Mouse (Mus musculus): Measurements from ENCODE around the gene Ttc34. TPM values are rescaled to one million over a fixed set of nuclear protein-coding genes. Genes with fewer than 3 reads are reported as not detected.

Gene Ttc34
- polyA plus RNA-seq, 1 experiment from 2014 or later, result 0.85 TPM

- H3K9ac ChIP-seq (ENCODE audit: low read length), result peak overlapping the region; percentile 61
- DNase-seq (ENCODE audit: low spot score), result peak; percentile 98
Observed at GRCm38 (mm10) chr4:154877864-154878548, 40.7 kb downstream of the Ttc34 start.

GRCm38 (mm10) chr4:154880730-154881129 is 43.5 kb downstream of the Ttc34 start:
- no peak overlapping the region for H3K4me3 ChIP-seq (ENCODE audit: low read depth, low read length)
- H3K36me3 ChIP-seq (ENCODE audit: control insufficient read depth, insufficient read depth, low read length), result no peaks in the 10 kb centered on the region
- 85% methylated on average over 6 of the region's 6 CpGs for WGBS
- H3K9ac ChIP-seq (ENCODE audit: low read length), result no peak overlapping the region
- no peaks in the 10 kb centered on the region for H3K4me1 ChIP-seq (ENCODE audit: control insufficient read depth, insufficient read depth, low read length)
- H3K9me3 ChIP-seq (replicated peaks; ENCODE audit: control insufficient read depth, low read length), result no peaks in the 10 kb centered on the region
- no peak overlapping the region for H3K27ac ChIP-seq (ENCODE audit: low read depth, low read length)
- H3K4me2 ChIP-seq (ENCODE audit: low read length), result no peak overlapping the region
- DNase-seq (ENCODE audit: low spot score) (no peak), ATAC-seq (no peak)
- H3K27me3 ChIP-seq (replicated peaks; ENCODE audit: control insufficient read depth, insufficient read depth, low read length), result no peaks in the 10 kb centered on the region

More at GRCm38 (mm10) chr4:154877864-154878548, 40.7 kb downstream of the Ttc34 start:
- peak overlapping the region; percentile 27 for H3K4me3 ChIP-seq (ENCODE audit: low read depth, low read length)
- H3K27me3 ChIP-seq (replicated peaks; ENCODE audit: control insufficient read depth, insufficient read depth, low read length), result no peaks in the 10 kb centered on the region
- no peaks in the 10 kb centered on the region for H3K36me3 ChIP-seq (ENCODE audit: control insufficient read depth, insufficient read depth, low read length)
- H3K27ac ChIP-seq (ENCODE audit: low read depth, low read length), result peak overlapping the region; percentile 55; the same call in 1 of the 2 replicates
- WGBS, result 10% methylated on average over 18 of the region's 18 CpGs
- no peaks in the 10 kb centered on the region for H3K4me1 ChIP-seq (ENCODE audit: control insufficient read depth, insufficient read depth, low read length)
- peak; percentile 98 for ATAC-seq
- peak overlapping the region; percentile 52 for H3K4me2 ChIP-seq (ENCODE audit: low read length)
- H3K9me3 ChIP-seq (replicated peaks; ENCODE audit: control insufficient read depth, low read length), result no peaks in the 10 kb centered on the region

- no peak overlapping the region for H3K4me2 ChIP-seq (ENCODE audit: low read length)
- H3K9me3 ChIP-seq (replicated peaks; ENCODE audit: control insufficient read depth, low read length), result no peaks in the 10 kb centered on the region
- no peaks in the 10 kb centered on the region for H3K4me1 ChIP-seq (ENCODE audit: control insufficient read depth, insufficient read depth, low read length)
- no peak for ATAC-seq
- no peaks in the 10 kb centered on the region for H3K27me3 ChIP-seq (replicated peaks; ENCODE audit: control insufficient read depth, insufficient read depth, low read length)
- WGBS, result 30% methylated on average over 13 of the region's 14 CpGs
- H3K4me3 ChIP-seq (ENCODE audit: low read depth, low read length), result no peak overlapping the region
- no peak for DNase-seq (ENCODE audit: low spot score)
- H3K36me3 ChIP-seq (ENCODE audit: control insufficient read depth, insufficient read depth, low read length), result no peaks in the 10 kb centered on the region
- no peak overlapping the region for H3K27ac ChIP-seq (ENCODE audit: low read depth, low read length)
- no peak overlapping the region for H3K9ac ChIP-seq (ENCODE audit: low read length)
Observed at GRCm38 (mm10) chr4:154882014-154882659, 44.9 kb downstream of the Ttc34 start.

GRCm38 (mm10) chr4:154885416-154885815 is 48.2 kb downstream of the Ttc34 start:
- H3K36me3 ChIP-seq (ENCODE audit: control insufficient read depth, insufficient read depth, low read length), result no peaks in the 10 kb centered on the region
- no peaks in the 10 kb centered on the region for H3K4me1 ChIP-seq (ENCODE audit: control insufficient read depth, insufficient read depth, low read length)
- H3K9ac ChIP-seq (ENCODE audit: low read length), result no peak overlapping the region
- no peaks in the 10 kb centered on the region for H3K27me3 ChIP-seq (replicated peaks; ENCODE audit: control insufficient read depth, insufficient read depth, low read length)
- H3K4me2 ChIP-seq (ENCODE audit: low read length), result no peak overlapping the region
- no peak for DNase-seq (ENCODE audit: low spot score)
- WGBS, result 84% methylated on average over 11 of the region's 11 CpGs
- no peak overlapping the region for H3K27ac ChIP-seq (ENCODE audit: low read depth, low read length)
- ATAC-seq, result no peak
- H3K4me3 ChIP-seq (ENCODE audit: low read depth, low read length), result no peak overlapping the region
- no peaks in the 10 kb centered on the region for H3K9me3 ChIP-seq (replicated peaks; ENCODE audit: control insufficient read depth, low read length)

- peak; percentile 20; the same call in 1 of the 2 replicates for ATAC-seq
- Histone ChIP-seq H3K4me2 (ENCODE audit: low read length) (no peak overlapping the region), H3K36me3 (ENCODE audit: control insufficient read depth, insufficient read depth, low read length) (no peaks in the 10 kb centered on the region), H3K4me3 (ENCODE audit: low read depth, low read length) (no peak overlapping the region), H3K9me3 (replicated peaks; ENCODE audit: control insufficient read depth, low read length) (no peaks in the 10 kb centered on the region), H3K27ac (ENCODE audit: low read depth, low read length) (no peak overlapping the region), H3K27me3 (replicated peaks; ENCODE audit: control insufficient read depth, insufficient read depth, low read length) (no peaks in the 10 kb centered on the region), H3K4me1 (ENCODE audit: control insufficient read depth, insufficient read depth, low read length) (no peaks in the 10 kb centered on the region), H3K9ac (ENCODE audit: low read length) (no peak overlapping the region)
- no peak for DNase-seq (ENCODE audit: low spot score)
- WGBS, result 71% methylated on average over 13 of the region's 13 CpGs
Observed at GRCm38 (mm10) chr4:154886876-154887592, 49.8 kb downstream of the Ttc34 start.

GRCm38 (mm10) chr4:154887593-154888250 is 50.5 kb downstream of the Ttc34 start:
- H3K9me3 ChIP-seq (replicated peaks; ENCODE audit: control insufficient read depth, low read length), result no peaks in the 10 kb centered on the region
- H3K4me3 ChIP-seq (ENCODE audit: low read depth, low read length), result no peak overlapping the region
- no peaks in the 10 kb centered on the region for H3K36me3 ChIP-seq (ENCODE audit: control insufficient read depth, insufficient read depth, low read length)
- no peak overlapping the region for H3K9ac ChIP-seq (ENCODE audit: low read length)
- H3K4me1 ChIP-seq (ENCODE audit: control insufficient read depth, insufficient read depth, low read length), result no peaks in the 10 kb centered on the region
- no peak overlapping the region for H3K27ac ChIP-seq (ENCODE audit: low read depth, low read length)
- DNase-seq (ENCODE audit: low spot score) (no peak), ATAC-seq (no peak)
- no peak overlapping the region for H3K4me2 ChIP-seq (ENCODE audit: low read length)
- WGBS, result 84% methylated on average over 15 of the region's 15 CpGs
- no peaks in the 10 kb centered on the region for H3K27me3 ChIP-seq (replicated peaks; ENCODE audit: control insufficient read depth, insufficient read depth, low read length)

- Histone ChIP-seq H3K9ac (ENCODE audit: low read length) (no peak overlapping the region), H3K4me2 (ENCODE audit: low read length) (no peak overlapping the region), H3K4me3 (ENCODE audit: low read depth, low read length) (no peak overlapping the region), H3K27me3 (replicated peaks; ENCODE audit: control insufficient read depth, insufficient read depth, low read length) (no peaks in the 10 kb centered on the region), H3K27ac (ENCODE audit: low read depth, low read length) (no peak overlapping the region), H3K4me1 (ENCODE audit: control insufficient read depth, insufficient read depth, low read length) (no peaks in the 10 kb centered on the region), H3K9me3 (replicated peaks; ENCODE audit: control insufficient read depth, low read length) (no peaks in the 10 kb centered on the region), H3K36me3 (ENCODE audit: control insufficient read depth, insufficient read depth, low read length) (no peaks in the 10 kb centered on the region)
- WGBS, result 93% methylated on average over 14 of the region's 14 CpGs
- no peak for DNase-seq (ENCODE audit: low spot score)
- no peak for ATAC-seq
Observed at GRCm38 (mm10) chr4:154890887-154891286, 53.6 kb downstream of the Ttc34 start.

- no peak overlapping the region for H3K4me3 ChIP-seq (ENCODE audit: low read depth, low read length)
- DNase-seq (ENCODE audit: low spot score), result no peak
- no peaks in the 10 kb centered on the region for H3K27me3 ChIP-seq (replicated peaks; ENCODE audit: control insufficient read depth, insufficient read depth, low read length)
- no peak for ATAC-seq
- WGBS, result 85% methylated on average over 5 of the region's 5 CpGs
- no peak overlapping the region for H3K9ac ChIP-seq (ENCODE audit: low read length)
- H3K4me2 ChIP-seq (ENCODE audit: low read length), result no peak overlapping the region
- no peak overlapping the region for H3K27ac ChIP-seq (ENCODE audit: low read depth, low read length)
- H3K36me3 ChIP-seq (ENCODE audit: control insufficient read depth, insufficient read depth, low read length), result no peaks in the 10 kb centered on the region
- peaks cover 11% of the 10 kb centered on the region; the same call in 1 of the 2 replicates for H3K4me1 ChIP-seq (ENCODE audit: control insufficient read depth, insufficient read depth, low read length)
- no peaks in the 10 kb centered on the region for H3K9me3 ChIP-seq (replicated peaks; ENCODE audit: control insufficient read depth, low read length)
Observed at GRCm38 (mm10) chr4:154895549-154895948, 58.3 kb downstream of the Ttc34 start.

Data from forebrain, embryonic 14.5 days (tissue).